Mouse (Mus musculus) olfactory bulb, adult 2 months (tissue): ENCODE measurements around the gene Kdsr.

Source experiments
- CTCF ChIP-seq: fragments of 200-500 bp; IDR thresholded peaks from 2 replicates; pipeline ENCODE4 v1.5.1; 2012; ENCODE audit warnings: low read depth, mild to moderate bottlenecking, low read length, moderate library complexity; ENCODE audit not compliant: insufficient read depth
- POLR2A ChIP-seq: fragments of 200-500 bp; IDR thresholded peaks from 2 replicates; pipeline ENCODE4 v1.6.1; 2012; ENCODE audit warnings: mild to moderate bottlenecking, low read depth, low read length, moderate library complexity; ENCODE audit not compliant: insufficient read depth

- TF ChIP-seq CTCF = no peak
- no peak for TF ChIP-seq POLR2A
These were observed 40.4 kb upstream of the Kdsr start for GRCm38 (mm10) chr1:106799931-106800330.
